Mouse (Mus musculus) limb, embryonic 11.5 days (tissue): ENCODE results near the gene Stard3nl. TPM values are rescaled to one million over a fixed set of nuclear protein-coding genes. Genes with fewer than 3 reads are reported as not detected.
"Not testable (repeated sequence)": the region's sequence is repeated elsewhere in the genome, so short reads cannot be mapped to it uniquely, and the experiment has no call there.

ENCODE experiments used
- ATAC-seq: fragments of 200-750 bp; cut with Nextera tagmentation; 2 replicates; pipeline ENCODE4 v1.8.0; 2017; ENCODE audit warnings: low read depth; ENCODE audit not compliant: insufficient number of reproducible peaks, low FRiP score, low TSS enrichment
- DNase-seq: peaks from one replicate; pipeline ENCODE4 v3.0.0-alpha.2; 2015; ENCODE audit warnings: low spot score
- H3K27ac ChIP-seq: fragments of 300-500 bp; sonication (generic); replicated peaks from 2 replicates; pipeline ENCODE4 v1.5.1; 2014; ENCODE audit warnings: low read depth, mild to moderate bottlenecking, low read length
- H3K27me3 ChIP-seq: fragments of 300-500 bp; sonication (generic); 2 replicates; pipeline ENCODE4 v1.6.1; 2014; ENCODE audit warnings: mild to moderate bottlenecking, low read length, mixed read lengths; ENCODE audit not compliant: control insufficient read depth, insufficient read depth
- H3K36me3 ChIP-seq: fragments of 300-500 bp; sonication (generic); 2 replicates; pipeline ENCODE4 v1.6.1; 2014; ENCODE audit warnings: mild to moderate bottlenecking, low read length, moderate library complexity, mixed read lengths; ENCODE audit not compliant: control insufficient read depth, insufficient read depth
- H3K4me1 ChIP-seq: fragments of 300-500 bp; sonication (generic); 2 replicates; pipeline ENCODE4 v1.6.1; 2014; ENCODE audit warnings: low read length, mixed read lengths; ENCODE audit not compliant: control insufficient read depth, insufficient read depth
- H3K4me2 ChIP-seq: fragments of 300-500 bp; sonication (generic); 2 replicates; pipeline ENCODE4 v1.6.1; 2014; ENCODE audit warnings: low read depth, mild to moderate bottlenecking, moderate library complexity; ENCODE audit not compliant: severe bottlenecking
- H3K4me3 ChIP-seq: fragments of 300-500 bp; sonication (generic); 2 replicates; pipeline ENCODE4 v1.5.1; 2014; ENCODE audit warnings: low read depth, low read length
- H3K9ac ChIP-seq: fragments of 300-500 bp; sonication (generic); 2 replicates; pipeline ENCODE4 v1.6.1; 2014; ENCODE audit warnings: mild to moderate bottlenecking, low read length
- H3K9me3 ChIP-seq: fragments of 300-500 bp; sonication (generic); 2 replicates; pipeline ENCODE4 v1.6.1; 2016; ENCODE audit warnings: low read length; ENCODE audit not compliant: control insufficient read depth
- WGBS: fragments of 180-500 bp; shearing (Covaris S2); extraction: QIAGEN DNeasy Blood & Tissue Kit; methylation state at CpG from one replicate; pipeline ENCODE4 v1.1.7; 2014; 5-methylcytosine and 5-hydroxymethylcytosine counted together
- polyA plus RNA-seq: library from polyadenylated mRNA; unstranded; fragments of >200 nt; fragmentation: Nextera tagmentation; extraction: Ambion mirVana; gene quantifications from 2 replicates; pipeline ENCODE4 v1.2.1, GENCODE M21; 2014

Stard3nl gene
- polyA plus RNA-seq, 1 experiment from 2014 or later, result 111 TPM

DNA sequence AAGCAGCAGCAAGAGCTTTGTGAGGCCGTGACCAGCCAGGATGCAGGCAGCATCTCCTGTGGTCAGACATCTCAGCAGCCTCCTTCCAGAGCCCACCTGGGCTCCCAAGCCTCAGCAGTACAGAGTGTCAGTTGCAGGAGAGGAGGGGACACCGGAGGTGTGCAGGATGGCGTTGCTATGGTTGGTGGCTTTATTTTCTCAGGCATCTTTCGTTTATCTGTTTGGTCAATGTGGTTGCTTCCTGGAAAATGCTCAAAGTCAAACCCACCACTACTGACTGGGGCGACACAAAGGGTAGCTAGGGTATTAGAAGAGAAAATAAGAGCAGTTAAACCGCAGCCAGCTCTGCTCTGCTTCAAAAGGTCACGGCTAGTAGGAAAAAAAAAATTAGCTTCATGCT, 39.5 kb downstream of the Stard3nl start:
- 79% methylated on average over 7 of the region's 7 CpGs for WGBS
- no peaks in the 10 kb centered on the region for H3K27me3 ChIP-seq
- no peak overlapping the region for H3K4me3 ChIP-seq
- no peak for ATAC-seq
- no peak overlapping the region for H3K9ac ChIP-seq
- no peak for DNase-seq
- no peak overlapping the region for H3K27ac ChIP-seq
- no peaks in the 10 kb centered on the region for H3K36me3 ChIP-seq
- no peaks in the 10 kb centered on the region for H3K4me1 ChIP-seq
- H3K9me3 ChIP-seq, result no peaks in the 10 kb centered on the region
- H3K4me2 ChIP-seq, result no peak overlapping the region

DNA sequence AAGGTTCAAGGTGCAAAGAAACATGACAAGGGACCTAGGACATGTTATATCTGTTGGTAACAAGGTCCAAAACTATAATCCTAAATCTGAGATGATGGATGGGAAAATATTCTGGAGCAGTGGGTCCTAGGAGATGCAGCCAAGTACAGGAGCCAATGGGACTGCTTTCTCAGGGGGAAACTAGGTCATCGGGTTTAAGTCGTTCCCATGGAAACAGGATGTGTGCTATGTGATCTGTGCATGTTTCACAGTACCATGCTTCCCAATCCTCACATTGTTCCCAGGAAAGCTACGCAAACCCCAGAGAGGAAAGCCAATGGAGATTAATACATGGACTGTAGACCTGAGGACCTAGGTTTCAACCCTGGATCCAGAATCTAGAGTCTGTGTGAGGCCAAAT, 42.8 kb downstream of the Stard3nl start:
- DNase-seq, result no peak
- Histone ChIP-seq H3K9ac (no peak overlapping the region), H3K27me3 (no peaks in the 10 kb centered on the region), H3K4me2 (no peak overlapping the region), H3K4me3 (no peak overlapping the region), H3K36me3 (no peaks in the 10 kb centered on the region), H3K4me1 (no peaks in the 10 kb centered on the region), H3K27ac (no peak overlapping the region), H3K9me3 (no peaks in the 10 kb centered on the region)
- WGBS, result 88% methylated on average over 3 of the region's 3 CpGs
- no peak for ATAC-seq

- not testable (repeated sequence) for H3K36me3 ChIP-seq, ATAC-seq, H3K9me3 ChIP-seq, H3K9ac ChIP-seq, H3K4me2 ChIP-seq, DNase-seq, H3K27ac ChIP-seq, H3K27me3 ChIP-seq, H3K4me1 ChIP-seq, H3K4me3 ChIP-seq
- WGBS, result 81% methylated on average over 1 of the region's 1 CpGs
Measured at GRCm38 (mm10) chr13:19340356-19340755, 55.2 kb downstream of the Stard3nl start.

DNA sequence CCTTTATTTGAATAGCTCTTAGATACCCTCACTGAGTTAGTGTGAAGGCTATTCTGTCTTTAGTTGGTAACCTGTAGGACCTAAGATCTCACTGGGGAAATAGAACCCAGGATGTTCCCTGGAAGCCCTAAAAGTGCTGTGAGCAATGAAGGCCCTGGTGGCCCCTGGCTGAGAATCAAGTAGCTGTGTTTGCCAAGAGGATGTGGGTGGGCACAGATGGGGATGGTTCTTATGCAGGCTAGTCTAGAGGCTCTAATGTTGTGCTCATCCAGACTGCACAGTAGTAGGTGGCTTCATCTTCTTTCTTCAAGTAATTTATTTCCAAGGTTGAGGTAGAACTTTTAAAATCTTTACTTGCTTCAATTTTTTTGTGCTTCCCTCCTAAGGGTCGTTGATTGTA, 59.3 kb downstream of the Stard3nl start:
- H3K4me3 ChIP-seq, DNase-seq, ATAC-seq, H3K36me3 ChIP-seq, H3K9me3 ChIP-seq, H3K4me1 ChIP-seq, H3K27ac ChIP-seq, H3K4me2 ChIP-seq, H3K27me3 ChIP-seq, H3K9ac ChIP-seq: not testable (repeated sequence)
- 78% methylated on average over 1 of the region's 1 CpGs for WGBS

Other genes starting within 250 kb of the Stard3nl start
- gene Epdr1, start 224.1 kb upstream of the Stard3nl start, polyA plus RNA-seq, result 10.1 and 11.6 TPM in 2 replicates
- gene Sfrp4, start 227.3 kb upstream of the Stard3nl start, polyA plus RNA-seq, result 0.08 TPM in 1 of 2 replicates, not detected in the other